Mouse (Mus musculus) forebrain, embryonic 11.5 days (tissue): Measurements from ENCODE around the gene Pspn. TPM values are rescaled to one million over a fixed set of nuclear protein-coding genes. Genes with fewer than 3 reads are reported as not detected.
A peak's percentile ranks its signal among the peaks of the same experiment; 100 is the strongest.

Source experiments
- ATAC-seq: fragments of 200-750 bp; cut with Nextera tagmentation; replicated peaks from 2 replicates; pipeline ENCODE4 v1.8.0; 2017; ENCODE audit warnings: moderate TSS enrichment; ENCODE audit not compliant: low FRiP score
- DNase-seq: peaks from one replicate; pipeline ENCODE4 v3.0.0-alpha.2; 2017; ENCODE audit warnings: low spot score
- H3K27ac ChIP-seq: fragments of 300-500 bp; sonication (generic); 2 replicates; pipeline ENCODE4 v1.5.1; 2014; ENCODE audit warnings: low read depth, low read length
- H3K27me3 ChIP-seq: fragments of 300-500 bp; sonication (generic); 2 replicates; pipeline ENCODE4 v1.6.1; 2014; ENCODE audit warnings: mild to moderate bottlenecking, low read length, mixed read lengths; ENCODE audit not compliant: control insufficient read depth, insufficient read depth
- H3K36me3 ChIP-seq: fragments of 300-500 bp; sonication (generic); 2 replicates; pipeline ENCODE4 v1.6.1; 2014; ENCODE audit warnings: mild to moderate bottlenecking, low read length, moderate library complexity, mixed read lengths; ENCODE audit not compliant: control insufficient read depth, insufficient read depth
- H3K4me1 ChIP-seq: fragments of 300-500 bp; sonication (generic); replicated peaks from 2 replicates; pipeline ENCODE4 v1.6.1; 2014; ENCODE audit warnings: low read length, mixed read lengths; ENCODE audit not compliant: control insufficient read depth, insufficient read depth
- H3K4me2 ChIP-seq: fragments of 300-500 bp; sonication (generic); 2 replicates; pipeline ENCODE4 v1.6.1; 2014; ENCODE audit warnings: low read depth, mild to moderate bottlenecking, low read length, moderate library complexity, mixed read lengths; ENCODE audit not compliant: severe bottlenecking
- H3K4me3 ChIP-seq: fragments of 300-500 bp; sonication (generic); 2 replicates; pipeline ENCODE4 v1.5.1; 2014; ENCODE audit warnings: low read depth, low read length
- H3K9ac ChIP-seq: fragments of 300-500 bp; sonication (generic); 2 replicates; pipeline ENCODE4 v1.6.1; 2014; ENCODE audit warnings: low read length
- H3K9me3 ChIP-seq: fragments of 300-500 bp; sonication (generic); 2 replicates; pipeline ENCODE4 v1.6.1; 2016; ENCODE audit warnings: low read length, mixed read lengths; ENCODE audit not compliant: control insufficient read depth
- WGBS: fragments of 180-500 bp; shearing (Covaris S2); extraction: QIAGEN DNeasy Blood & Tissue Kit; methylation state at CpG from one replicate; pipeline ENCODE4 v1.1.7; 2014; 5-methylcytosine and 5-hydroxymethylcytosine counted together
- polyA plus RNA-seq: library from polyadenylated mRNA; unstranded; fragments of >200 nt; fragmentation: Nextera tagmentation; extraction: Ambion mirVana; gene quantifications from 2 replicates; pipeline ENCODE4 v1.2.1, GENCODE M21; 2014

The Pspn gene
- 0.76 TPM in 1 of 2 replicates, not detected in the other for polyA plus RNA-seq

DNA sequence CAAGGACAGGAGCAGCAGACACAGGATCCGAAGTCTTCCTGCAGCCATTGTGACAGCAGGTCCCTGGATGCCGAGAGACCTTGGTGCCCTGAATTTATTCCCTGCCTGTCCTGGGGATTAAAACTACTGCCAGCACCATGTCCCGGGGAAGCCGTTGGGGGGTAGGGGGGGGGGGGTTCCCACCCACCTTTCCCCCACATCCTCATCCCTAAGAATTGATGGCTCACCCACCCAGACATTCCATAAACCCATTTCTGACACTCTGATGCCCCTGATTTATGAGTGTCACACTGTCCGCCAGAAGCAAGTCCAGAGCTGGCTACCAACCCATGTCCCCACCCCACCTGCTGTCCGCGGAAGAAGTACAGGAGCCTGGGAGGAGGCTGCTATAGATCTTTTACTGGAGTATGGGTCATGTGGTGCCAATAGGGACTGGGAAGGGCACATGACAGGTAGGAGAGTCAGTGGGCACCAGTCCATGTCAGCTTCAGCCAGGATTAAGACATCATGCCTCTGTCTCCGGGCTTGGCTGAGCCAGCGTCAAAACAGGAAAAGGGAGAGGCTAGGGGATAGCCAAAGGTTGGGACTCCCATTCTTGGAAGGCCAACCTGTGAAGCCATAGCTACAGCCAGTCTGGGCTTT is at the start of gene Pspn:
Pspn (minus strand) TSS at position 51 of the 642 bp plus-strand sequence.
- DNase-seq (no peak), ATAC-seq (no peak)
- Histone ChIP-seq H3K4me1 (peaks cover 6% of the 10 kb centered on the region; the same call in 1 of the 2 replicates), H3K4me2 (no peak within 1 kb of the TSS), H3K4me3 (no peak within 1 kb of the TSS), H3K27me3 (no peaks in the 10 kb centered on the region), H3K27ac (no peak within 1 kb of the TSS), H3K9ac (no peak within 1 kb of the TSS), H3K9me3 (no peaks in the 10 kb centered on the region), H3K36me3 (peaks cover 6% of the 10 kb centered on the region)
- WGBS = 90% methylated on average over 9 of the region's 9 CpGs

DNA sequence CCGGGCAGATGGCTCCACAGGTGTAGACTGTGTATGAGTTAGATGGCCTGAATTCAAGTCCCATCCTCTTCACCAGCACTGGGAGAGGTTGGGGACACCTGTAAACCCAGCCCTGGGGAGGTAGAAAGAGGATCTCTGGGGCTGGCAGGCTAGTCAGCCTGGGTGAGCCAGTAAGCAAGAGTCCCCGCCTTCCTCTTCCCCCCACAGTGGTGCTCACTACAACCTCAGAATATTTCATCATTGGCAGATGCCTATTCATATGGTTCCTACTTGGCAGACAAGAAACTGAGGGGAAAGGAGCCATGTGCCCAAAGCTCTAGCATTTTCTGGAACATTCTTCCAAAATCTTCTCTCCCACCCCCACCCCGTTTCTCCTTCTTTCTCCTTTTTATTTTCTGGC is 49.0 kb upstream of the Pspn start:
- Histone ChIP-seq H3K4me3 (no peak overlapping the region), H3K36me3 (no peaks in the 10 kb centered on the region), H3K27ac (no peak overlapping the region), H3K4me2 (no peak overlapping the region), H3K27me3 (no peaks in the 10 kb centered on the region), H3K9me3 (no peaks in the 10 kb centered on the region), H3K9ac (no peak overlapping the region), H3K4me1 (no peaks in the 10 kb centered on the region)
- DNase-seq = no peak
- ATAC-seq = no peak
- WGBS = 97% methylated on average over 3 of the region's 3 CpGs

DNA sequence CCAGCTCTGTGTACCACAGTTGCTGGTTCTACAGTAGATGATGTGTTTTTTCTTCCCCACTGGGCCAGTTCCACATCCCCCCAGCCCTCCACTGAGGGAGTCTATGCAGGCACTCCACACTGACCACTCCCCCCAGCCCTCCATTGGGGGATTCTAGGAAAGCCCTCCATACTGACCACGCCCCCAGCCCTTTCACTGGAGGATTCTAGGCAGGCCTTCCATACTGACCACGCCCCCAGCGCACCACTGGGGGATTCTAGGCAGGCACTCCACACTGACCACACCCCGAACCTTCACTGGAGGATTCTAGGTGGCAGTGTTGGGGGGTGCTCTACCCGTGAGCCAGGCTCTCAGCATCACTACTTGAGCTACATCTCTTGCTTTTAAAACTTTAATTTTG is 47.6 kb upstream of the Pspn start:
- H3K4me1 ChIP-seq = no peaks in the 10 kb centered on the region
- no peak overlapping the region for H3K4me3 ChIP-seq
- no peaks in the 10 kb centered on the region for H3K27me3 ChIP-seq
- H3K9me3 ChIP-seq = no peaks in the 10 kb centered on the region
- 43% methylated on average over 5 of the region's 5 CpGs for WGBS
- H3K27ac ChIP-seq = no peak overlapping the region
- ATAC-seq (peak; percentile 64; the same call in 1 of the 2 replicates), DNase-seq (no peak)
- H3K36me3 ChIP-seq = no peaks in the 10 kb centered on the region
- no peak overlapping the region for H3K4me2 ChIP-seq
- H3K9ac ChIP-seq = no peak overlapping the region

DNA sequence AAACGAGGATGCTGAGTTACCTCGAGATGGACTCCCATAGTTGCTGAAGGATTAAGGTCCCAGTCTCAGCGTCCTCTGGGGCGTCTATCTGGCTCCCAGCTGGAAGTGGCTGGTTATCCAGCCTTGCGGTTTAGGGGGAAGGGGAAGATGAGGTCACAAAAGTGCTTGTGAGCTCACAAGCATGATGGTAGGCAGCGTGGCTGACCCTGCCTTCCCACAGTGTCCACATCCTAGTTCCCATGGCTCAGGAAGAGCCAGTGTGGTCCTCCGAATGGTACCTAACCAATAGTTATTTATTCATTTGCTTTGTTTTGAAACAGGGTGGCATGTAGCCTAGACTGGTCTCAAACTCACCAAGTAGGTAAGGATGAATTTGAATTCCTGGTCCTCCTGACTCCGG is 41.7 kb upstream of the Pspn start, which contains the start of gene Slc25a41:
Slc25a41 (minus strand) TSS at position 101 of the 400 bp plus-strand sequence.
- Histone ChIP-seq H3K9me3 (no peaks in the 10 kb centered on the region), H3K4me1 (no peaks in the 10 kb centered on the region), H3K27me3 (no peaks in the 10 kb centered on the region), H3K4me3 (no peak within 1 kb of the TSS), H3K27ac (no peak within 1 kb of the TSS), H3K4me2 (no peak within 1 kb of the TSS), H3K9ac (no peak within 1 kb of the TSS), H3K36me3 (no peaks in the 10 kb centered on the region)
- DNase-seq (no peak), ATAC-seq (no peak)
- WGBS = 75% methylated on average over 8 of the region's 8 CpGs

DNA sequence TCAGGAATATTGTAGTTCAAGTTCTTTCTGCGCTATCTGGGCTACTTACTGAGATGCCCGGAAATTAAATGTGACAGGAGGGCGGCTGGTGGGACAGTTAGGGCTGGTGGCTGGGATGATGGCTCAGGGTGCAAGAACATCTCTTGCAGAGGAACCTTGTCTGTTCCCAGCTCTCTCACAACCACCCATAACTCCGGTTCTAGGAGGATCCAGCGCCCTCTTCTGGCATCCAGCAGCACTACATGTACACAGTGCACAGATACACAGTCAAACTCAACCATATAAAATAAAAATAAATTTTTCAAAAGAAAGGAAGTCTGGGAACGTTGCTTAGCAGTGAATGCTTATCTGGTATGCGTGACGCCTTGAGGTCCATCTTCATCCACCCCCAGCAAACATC is 39.2 kb upstream of the Pspn start:
- ATAC-seq (no peak), DNase-seq (no peak)
- no peaks in the 10 kb centered on the region for H3K27me3 ChIP-seq
- H3K36me3 ChIP-seq = no peaks in the 10 kb centered on the region
- no peak overlapping the region for H3K9ac ChIP-seq
- no peak overlapping the region for H3K4me3 ChIP-seq
- 51% methylated on average over 8 of the region's 8 CpGs for WGBS
- no peaks in the 10 kb centered on the region for H3K9me3 ChIP-seq
- H3K4me1 ChIP-seq = no peaks in the 10 kb centered on the region
- no peak overlapping the region for H3K27ac ChIP-seq
- no peak overlapping the region for H3K4me2 ChIP-seq

DNA sequence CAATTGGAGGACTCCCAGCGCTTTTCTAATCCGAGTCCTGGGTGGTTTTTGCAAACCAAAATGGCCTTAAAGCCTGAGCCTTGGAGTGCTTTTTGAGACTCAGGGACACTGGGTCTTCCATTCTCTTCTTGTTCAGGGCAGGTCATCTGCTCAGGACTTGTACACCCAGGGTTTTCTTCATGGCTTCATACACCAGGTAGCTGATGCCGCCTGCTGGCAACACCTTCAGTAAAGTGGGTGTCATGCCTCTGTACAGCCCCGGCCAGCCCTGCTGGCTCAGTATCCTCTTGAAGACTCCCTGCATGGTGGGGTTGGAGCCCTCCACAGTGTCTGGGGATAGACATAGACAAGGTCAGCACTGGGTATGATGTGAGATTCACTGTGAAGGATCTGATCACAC is 33.0 kb upstream of the Pspn start:
- no peak overlapping the region for H3K4me3 ChIP-seq
- peaks cover under 1% of the 10 kb centered on the region; the same call in 1 of the 2 replicates for H3K36me3 ChIP-seq
- WGBS = 84% methylated on average over 4 of the region's 4 CpGs
- H3K9me3 ChIP-seq = no peaks in the 10 kb centered on the region
- no peak overlapping the region for H3K27ac ChIP-seq
- H3K4me1 ChIP-seq = peaks cover 11% of the 10 kb centered on the region; the same call in 1 of the 2 replicates
- no peak overlapping the region for H3K9ac ChIP-seq
- DNase-seq (no peak), ATAC-seq (no peak)
- H3K27me3 ChIP-seq = no peaks in the 10 kb centered on the region
- no peak overlapping the region; the same call in 1 of the 2 replicates for H3K4me2 ChIP-seq

DNA sequence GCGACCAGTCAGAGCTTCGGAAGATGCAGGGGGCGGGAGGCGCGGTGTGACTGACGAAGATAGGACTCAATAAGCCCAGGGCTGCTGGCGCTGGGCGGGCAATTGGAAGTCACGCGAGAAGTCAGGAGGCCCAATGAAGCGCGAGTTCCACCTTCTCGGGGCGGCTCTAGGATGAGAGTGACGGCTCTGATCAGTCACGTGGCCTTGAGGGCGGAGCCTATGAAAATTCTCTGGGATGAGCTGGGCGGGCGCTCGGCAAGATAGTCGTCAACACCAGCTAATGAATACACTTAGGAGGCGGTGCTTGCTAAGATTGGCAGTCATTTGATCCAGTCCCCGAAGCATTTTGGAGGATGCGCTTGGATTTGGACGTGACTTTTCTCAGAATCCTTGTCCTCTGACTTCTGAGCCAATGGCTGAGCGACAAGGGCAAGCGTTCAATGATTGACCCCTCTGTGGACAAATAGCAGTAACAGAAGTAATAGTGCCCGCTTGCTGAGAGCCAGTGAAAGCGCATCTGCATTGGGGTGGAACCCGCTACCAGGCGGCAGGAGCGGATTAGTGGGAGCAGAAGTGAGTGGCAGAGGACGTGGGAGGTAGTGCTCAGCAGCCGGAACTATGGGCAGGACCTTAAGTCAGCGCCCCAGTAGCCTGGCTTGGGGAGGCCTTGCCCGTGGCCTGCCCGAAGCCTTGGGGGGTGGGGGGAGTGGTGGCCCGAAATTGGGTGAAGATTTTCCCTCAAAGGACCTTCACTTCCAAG is 32.0 kb upstream of the Pspn start:
- WGBS = under 1% methylated on average over 38 of the region's 38 CpGs

DNA sequence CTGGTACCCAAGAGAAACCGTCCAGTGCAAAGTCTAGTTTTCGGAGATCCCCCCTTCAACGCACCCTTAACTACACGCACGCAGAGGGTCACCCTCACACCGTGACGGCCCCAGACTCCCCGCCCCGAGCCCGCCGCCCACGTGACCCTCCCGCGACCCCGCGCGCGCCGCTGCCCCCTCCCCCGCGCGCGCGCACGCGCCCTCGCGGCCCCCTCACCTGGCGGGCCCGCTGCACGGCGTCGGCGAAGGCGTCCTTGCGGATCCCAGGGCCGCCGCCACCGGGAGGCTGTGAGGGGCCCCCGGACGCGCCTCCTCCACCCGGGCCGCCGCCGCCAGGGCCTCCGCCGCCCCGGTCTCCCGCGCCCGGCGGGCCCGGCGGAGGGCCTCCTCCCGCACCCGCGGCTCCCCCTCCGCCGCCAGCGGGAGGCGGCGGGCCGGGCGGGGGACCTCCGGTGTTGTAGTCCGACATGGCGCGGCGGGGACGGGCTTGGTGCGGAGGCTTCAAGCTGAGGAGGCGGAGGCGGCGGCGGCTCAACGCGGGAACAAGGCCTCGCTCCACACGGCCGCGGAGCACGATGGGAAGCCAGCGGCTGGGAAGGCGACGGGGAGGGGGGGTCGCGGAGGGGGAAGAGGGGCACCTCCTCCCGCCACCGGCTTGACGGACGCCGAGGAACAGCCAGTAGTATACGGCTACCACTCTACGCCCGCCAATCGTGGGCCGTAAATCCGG is 31.3 kb upstream of the Pspn start, which contains the start of gene Khsrp:
Khsrp (minus strand) TSS at position 592 of the 730 bp plus-strand sequence.
- peak within 1 kb of the TSS; percentile 98 for H3K4me3 ChIP-seq
- peak; percentile 1; the same call in 1 of the 2 replicates for ATAC-seq
- H3K27ac ChIP-seq = peak within 1 kb of the TSS; percentile 85
- peaks cover 11% of the 10 kb centered on the region; the same call in 1 of the 2 replicates for H3K4me1 ChIP-seq
- H3K36me3 ChIP-seq = peaks cover 12% of the 10 kb centered on the region
- peak within 1 kb of the TSS; percentile 97 for H3K4me2 ChIP-seq
- H3K9ac ChIP-seq = peak within 1 kb of the TSS; percentile 98
- DNase-seq = peak; percentile 85
- no peaks in the 10 kb centered on the region for H3K9me3 ChIP-seq
- H3K27me3 ChIP-seq = no peaks in the 10 kb centered on the region
- WGBS = under 1% methylated on average over 88 of the region's 99 CpGs

More for the DNA sequence above, 32.0 kb upstream of the Pspn start:
- H3K9ac ChIP-seq = peak overlapping the region; percentile 58
- H3K4me3 ChIP-seq = peak overlapping the region; percentile 98
- peaks cover 8% of the 10 kb centered on the region; the same call in 1 of the 2 replicates for H3K36me3 ChIP-seq
- ATAC-seq (peak; percentile 98), DNase-seq (peak; percentile 99)
- peak overlapping the region; percentile 61 for H3K4me2 ChIP-seq
- H3K27ac ChIP-seq = peak overlapping the region; percentile 82
- no peaks in the 10 kb centered on the region for H3K9me3 ChIP-seq
- H3K4me1 ChIP-seq = peaks cover 11% of the 10 kb centered on the region; the same call in 1 of the 2 replicates
- no peaks in the 10 kb centered on the region for H3K27me3 ChIP-seq
